Mouse (Mus musculus): ENCODE measurements at regions not wholly inside any gene's neighbourhood (a gene's known extent, or its start where the extent isn't known, plus 50 kb on each side); places are given as distances from the start of the nearest gene placed in this dataset.

DNA sequence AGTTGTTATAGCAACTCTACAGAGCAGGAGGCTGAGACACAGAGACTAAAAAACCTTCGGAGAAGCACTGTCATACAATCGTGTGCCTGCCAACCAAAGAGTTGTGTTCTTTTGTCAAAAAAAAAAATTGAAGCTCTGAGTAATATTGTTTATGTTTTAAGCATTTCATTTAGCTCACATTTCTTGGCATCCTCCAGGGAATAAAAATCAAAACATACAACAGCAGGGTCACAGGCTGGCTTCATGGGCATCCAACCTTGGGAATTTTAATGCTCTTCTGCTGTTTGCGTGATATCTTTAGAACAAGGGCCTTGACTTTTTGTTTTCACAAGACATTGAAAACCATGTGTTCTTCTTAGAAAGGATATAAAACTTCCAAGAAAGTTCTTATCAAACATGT, 152.9 kb upstream of the Cxcl12 start:
- Histone ChIP-seq H3K9ac (ENCODE audit: low read length) (no peak overlapping the region), H3K27ac (ENCODE audit: low read length) (no peak overlapping the region), H3K4me3 (ENCODE audit: low read length) (no peak overlapping the region), H3K27me3 (ENCODE audit: control insufficient read depth, insufficient read depth, low read length) (no peaks in the 10 kb centered on the region), H3K9me3 (replicated peaks; ENCODE audit: control insufficient read depth, low read length) (no peaks in the 10 kb centered on the region), H3K4me2 (ENCODE audit: low read depth, low read length) (no peak overlapping the region), H3K4me1 (ENCODE audit: control insufficient read depth, insufficient read depth, low read length) (no peaks in the 10 kb centered on the region), H3K36me3 (ENCODE audit: control insufficient read depth, insufficient read depth) (no peaks in the 10 kb centered on the region)
- 80% methylated on average over 3 of the region's 3 CpGs for WGBS
- no peak for ATAC-seq (replicated peaks; ENCODE audit: extremely low read depth, insufficient read depth, low FRiP score)

DNA sequence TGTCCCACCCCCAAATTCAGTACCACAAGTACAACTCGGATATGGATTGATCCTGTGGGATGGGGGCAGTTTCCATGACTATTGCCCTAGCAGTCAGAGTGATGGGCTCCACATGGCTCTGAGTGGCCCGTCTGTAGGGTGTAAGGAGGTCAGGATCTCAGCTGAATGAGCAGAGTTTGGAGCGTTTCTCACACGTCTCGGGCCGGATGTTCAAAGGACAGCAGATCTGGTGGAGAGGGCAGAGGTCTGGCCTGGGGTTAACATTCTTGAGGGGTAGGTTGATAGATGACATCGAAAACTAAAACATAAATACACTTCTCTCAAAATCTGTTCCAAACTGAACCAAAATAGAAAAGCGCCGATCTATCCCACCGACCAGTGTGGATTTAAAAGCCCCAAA, 146.5 kb upstream of the Cxcl12 start:
- ATAC-seq (replicated peaks; ENCODE audit: extremely low read depth, insufficient read depth, low FRiP score) = no peak
- no peak overlapping the region for H3K27ac ChIP-seq (ENCODE audit: low read length)
- 63% methylated on average over 10 of the region's 10 CpGs for WGBS
- H3K9me3 ChIP-seq (replicated peaks; ENCODE audit: control insufficient read depth, low read length) = no peaks in the 10 kb centered on the region
- no peaks in the 10 kb centered on the region for H3K36me3 ChIP-seq (ENCODE audit: control insufficient read depth, insufficient read depth)
- no peaks in the 10 kb centered on the region for H3K4me1 ChIP-seq (ENCODE audit: control insufficient read depth, insufficient read depth, low read length)
- no peak overlapping the region for H3K4me3 ChIP-seq (ENCODE audit: low read length)
- H3K27me3 ChIP-seq (ENCODE audit: control insufficient read depth, insufficient read depth, low read length) = no peaks in the 10 kb centered on the region
- no peak overlapping the region for H3K4me2 ChIP-seq (ENCODE audit: low read depth, low read length)
- no peak overlapping the region for H3K9ac ChIP-seq (ENCODE audit: low read length)

DNA sequence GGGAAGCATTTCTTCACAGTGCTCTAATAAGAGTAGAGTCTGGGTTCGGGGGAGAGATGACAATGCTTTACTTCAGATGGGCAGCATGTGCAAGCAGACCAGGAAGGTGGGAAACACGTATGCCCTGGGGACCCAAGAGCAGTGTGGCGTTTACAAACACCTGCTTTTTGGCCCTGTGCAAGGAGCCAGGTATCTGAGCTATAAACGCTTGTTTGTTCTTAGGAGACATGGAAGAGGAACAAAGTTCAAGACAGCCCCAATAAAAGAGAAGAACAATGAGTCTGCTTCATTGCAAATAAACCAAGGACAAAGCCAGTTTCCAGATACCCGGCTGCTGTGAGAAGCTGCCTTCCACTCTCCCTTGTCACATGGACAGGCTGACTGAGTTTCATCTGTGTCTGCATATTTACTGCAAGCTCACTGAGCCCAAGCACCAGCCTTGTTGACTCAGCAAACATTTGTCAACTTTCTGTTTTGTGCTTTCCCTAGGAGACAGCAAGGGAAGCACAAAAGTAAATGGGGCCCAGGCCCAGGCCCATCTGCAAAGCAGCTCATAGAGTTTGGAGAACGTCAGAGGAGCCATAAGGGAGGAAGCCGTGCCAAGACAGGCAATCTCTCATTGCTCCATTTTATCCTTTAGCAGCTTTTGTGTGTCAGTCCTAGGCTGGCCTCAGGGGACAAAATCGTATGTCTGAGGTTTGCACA, 136.1 kb upstream of the Cxcl12 start:
- no peak overlapping the region for H3K4me3 ChIP-seq (ENCODE audit: low read length)
- ATAC-seq (replicated peaks; ENCODE audit: extremely low read depth, insufficient read depth, low FRiP score) = no peak
- no peaks in the 10 kb centered on the region; the same call in 1 of the 2 replicates for H3K27me3 ChIP-seq (ENCODE audit: control insufficient read depth, insufficient read depth, low read length)
- H3K9me3 ChIP-seq (replicated peaks; ENCODE audit: control insufficient read depth, low read length) = no peaks in the 10 kb centered on the region
- H3K4me2 ChIP-seq (ENCODE audit: low read depth, low read length) = no peak overlapping the region
- no peaks in the 10 kb centered on the region for H3K36me3 ChIP-seq (ENCODE audit: control insufficient read depth, insufficient read depth)
- 60% methylated on average over 8 of the region's 8 CpGs for WGBS
- H3K9ac ChIP-seq (ENCODE audit: low read length) = no peak overlapping the region
- no peak overlapping the region for H3K27ac ChIP-seq (ENCODE audit: low read length)
- no peaks in the 10 kb centered on the region for H3K4me1 ChIP-seq (ENCODE audit: control insufficient read depth, insufficient read depth, low read length)

DNA sequence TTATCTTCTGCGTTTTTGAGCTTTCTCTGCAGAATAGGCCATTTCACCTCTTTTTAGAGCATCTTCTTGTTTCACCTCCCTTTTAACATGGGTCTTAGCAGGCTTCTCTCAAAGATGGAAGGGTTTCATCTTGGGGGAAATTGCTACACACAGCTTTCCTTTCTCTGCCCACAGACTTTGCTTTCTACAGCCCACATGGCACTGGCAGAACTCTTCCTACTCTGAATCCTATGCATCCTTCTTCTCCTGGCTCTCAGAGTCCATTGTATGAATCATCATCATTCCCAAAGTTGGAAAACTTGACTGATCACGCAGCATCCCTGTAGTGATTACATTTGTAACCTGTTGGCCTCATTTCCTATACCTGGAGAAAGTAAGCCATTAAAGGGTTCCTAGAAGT, 124.6 kb upstream of the Cxcl12 start:
- ATAC-seq (replicated peaks; ENCODE audit: extremely low read depth, insufficient read depth, low FRiP score) = no peak
- Histone ChIP-seq H3K27ac (ENCODE audit: low read length) (no peak overlapping the region), H3K9me3 (replicated peaks; ENCODE audit: control insufficient read depth, low read length) (no peaks in the 10 kb centered on the region), H3K4me1 (ENCODE audit: control insufficient read depth, insufficient read depth, low read length) (no peaks in the 10 kb centered on the region), H3K27me3 (ENCODE audit: control insufficient read depth, insufficient read depth, low read length) (peaks cover 4% of the 10 kb centered on the region; the same call in 1 of the 2 replicates), H3K4me2 (ENCODE audit: low read depth, low read length) (no peak overlapping the region), H3K9ac (ENCODE audit: low read length) (no peak overlapping the region), H3K4me3 (ENCODE audit: low read length) (no peak overlapping the region), H3K36me3 (ENCODE audit: control insufficient read depth, insufficient read depth) (no peaks in the 10 kb centered on the region)
- WGBS = 60% methylated on average over 2 of the region's 2 CpGs

DNA sequence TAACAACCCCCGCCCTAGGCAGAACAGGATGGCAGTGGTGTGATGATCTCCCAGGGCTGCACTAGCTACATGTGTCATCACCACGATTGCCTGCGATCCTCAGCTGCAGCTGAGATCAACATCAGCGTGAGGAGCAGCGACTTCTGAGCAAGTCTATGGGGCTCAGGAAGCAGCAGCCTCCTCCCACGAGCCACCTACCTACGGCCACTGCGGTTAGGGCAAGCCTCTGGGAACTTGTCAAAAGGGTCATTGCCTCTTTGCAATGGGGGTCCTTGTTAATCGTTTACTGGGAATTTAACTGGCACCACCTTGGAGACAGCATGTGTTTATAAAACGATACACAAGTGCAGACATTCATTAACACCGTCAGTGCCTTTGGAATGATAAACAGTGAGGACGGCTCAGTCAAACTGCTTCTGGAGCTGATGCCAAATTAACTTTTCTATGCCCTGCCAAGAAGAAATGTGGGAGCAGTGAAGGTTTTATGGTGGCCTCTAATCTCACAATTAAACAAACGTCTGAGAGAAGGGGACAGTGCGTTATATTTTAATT, 118.8 kb upstream of the Cxcl12 start:
- 48% methylated on average over 14 of the region's 14 CpGs for WGBS
- Histone ChIP-seq H3K36me3 (ENCODE audit: control insufficient read depth, insufficient read depth) (no peaks in the 10 kb centered on the region), H3K4me3 (ENCODE audit: low read length) (no peak overlapping the region), H3K4me2 (ENCODE audit: low read depth, low read length) (no peak overlapping the region), H3K4me1 (ENCODE audit: control insufficient read depth, insufficient read depth, low read length) (no peaks in the 10 kb centered on the region), H3K9me3 (replicated peaks; ENCODE audit: control insufficient read depth, low read length) (no peaks in the 10 kb centered on the region), H3K27me3 (ENCODE audit: control insufficient read depth, insufficient read depth, low read length) (peaks cover 2% of the 10 kb centered on the region; the same call in 1 of the 2 replicates), H3K27ac (ENCODE audit: low read length) (no peak overlapping the region), H3K9ac (ENCODE audit: low read length) (no peak overlapping the region)
- ATAC-seq (replicated peaks; ENCODE audit: extremely low read depth, insufficient read depth, low FRiP score) = no peak

DNA sequence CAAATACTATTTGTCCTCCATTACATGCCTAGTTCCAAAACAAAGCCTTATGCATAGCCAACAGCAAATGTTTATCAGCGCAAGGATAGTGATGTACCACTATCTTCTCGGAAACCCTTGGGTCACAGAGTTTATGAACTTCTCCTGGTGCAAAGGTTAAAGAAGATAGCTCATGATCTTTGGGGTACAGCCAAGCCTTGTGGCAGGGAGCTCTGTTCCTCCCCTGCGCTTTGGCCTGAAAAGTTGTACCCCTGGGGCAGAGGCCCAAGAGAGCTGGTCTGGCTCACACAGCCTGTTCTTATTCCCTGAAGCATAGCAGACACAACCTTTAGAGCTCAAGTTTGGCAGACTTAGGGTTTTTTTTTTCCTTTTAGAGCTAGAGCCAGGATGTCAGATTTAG, 107.6 kb upstream of the Cxcl12 start:
- H3K36me3 ChIP-seq (ENCODE audit: control insufficient read depth, insufficient read depth) = no peaks in the 10 kb centered on the region
- WGBS = 85% methylated on average over 3 of the region's 3 CpGs

DNA sequence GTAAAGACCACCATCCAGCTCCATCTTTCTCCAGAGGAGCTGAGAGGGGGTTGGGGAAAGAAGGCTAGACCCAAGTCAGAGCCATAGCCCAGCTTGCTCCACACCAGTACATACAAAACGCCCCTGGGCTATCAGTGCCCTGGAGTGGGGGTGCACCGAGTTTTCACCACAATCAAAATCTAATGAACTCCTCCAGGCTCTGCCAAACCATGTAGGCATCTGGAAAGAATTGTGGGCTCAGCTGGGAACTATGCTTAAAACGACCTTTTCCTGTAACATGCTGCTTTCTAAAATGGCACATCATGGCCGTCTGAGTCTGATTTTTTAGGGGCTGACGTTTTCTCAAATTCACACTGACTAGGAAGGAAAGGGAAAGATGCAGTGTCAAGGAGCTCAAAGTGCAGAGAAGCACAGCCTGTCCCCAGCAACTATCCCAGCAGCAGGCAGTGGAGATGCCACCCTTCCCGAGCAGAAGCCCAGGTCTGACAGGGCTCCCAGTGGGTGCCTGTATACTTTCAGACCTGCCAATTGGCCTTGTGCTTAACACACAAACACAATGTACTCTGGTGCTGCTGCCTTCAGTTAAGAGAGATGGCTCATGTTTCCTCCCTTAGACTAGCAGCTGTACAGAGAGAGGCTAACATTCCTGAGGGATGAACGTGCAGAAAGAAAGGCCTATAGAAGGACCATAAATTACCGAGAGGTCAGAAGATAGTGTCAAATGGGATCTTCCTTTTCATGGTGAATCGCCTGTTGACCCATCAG, 100.6 kb upstream of the Cxcl12 start:
- no peaks in the 10 kb centered on the region for H3K9me3 ChIP-seq (replicated peaks; ENCODE audit: control insufficient read depth, low read length)
- H3K4me2 ChIP-seq (ENCODE audit: low read depth, low read length) = no peak overlapping the region
- 54% methylated on average over 9 of the region's 9 CpGs for WGBS
- no peak overlapping the region for H3K4me3 ChIP-seq (ENCODE audit: low read length)
- no peak overlapping the region for H3K27ac ChIP-seq (ENCODE audit: low read length)
- H3K9ac ChIP-seq (ENCODE audit: low read length) = no peak overlapping the region
- H3K36me3 ChIP-seq (ENCODE audit: control insufficient read depth, insufficient read depth) = no peaks in the 10 kb centered on the region
- no peaks in the 10 kb centered on the region for H3K27me3 ChIP-seq (ENCODE audit: control insufficient read depth, insufficient read depth, low read length)
- ATAC-seq (replicated peaks; ENCODE audit: extremely low read depth, insufficient read depth, low FRiP score) = no peak
- no peaks in the 10 kb centered on the region for H3K4me1 ChIP-seq (ENCODE audit: control insufficient read depth, insufficient read depth, low read length)

More for the DNA sequence above, 107.6 kb upstream of the Cxcl12 start:
- H3K9ac ChIP-seq (ENCODE audit: low read length) = no peak overlapping the region
- ATAC-seq (replicated peaks; ENCODE audit: extremely low read depth, insufficient read depth, low FRiP score) = no peak
- no peak overlapping the region for H3K4me3 ChIP-seq (ENCODE audit: low read length)
- no peaks in the 10 kb centered on the region for H3K4me1 ChIP-seq (ENCODE audit: control insufficient read depth, insufficient read depth, low read length)
- H3K27ac ChIP-seq (ENCODE audit: low read length) = no peak overlapping the region
- H3K27me3 ChIP-seq (ENCODE audit: control insufficient read depth, insufficient read depth, low read length) = 0 out of 2 replicates have a peak, but pooled peaks cover 3% of the 10 kb centered on the region
- H3K4me2 ChIP-seq (ENCODE audit: low read depth, low read length) = no peak overlapping the region
- no peaks in the 10 kb centered on the region for H3K9me3 ChIP-seq (replicated peaks; ENCODE audit: control insufficient read depth, low read length)

DNA sequence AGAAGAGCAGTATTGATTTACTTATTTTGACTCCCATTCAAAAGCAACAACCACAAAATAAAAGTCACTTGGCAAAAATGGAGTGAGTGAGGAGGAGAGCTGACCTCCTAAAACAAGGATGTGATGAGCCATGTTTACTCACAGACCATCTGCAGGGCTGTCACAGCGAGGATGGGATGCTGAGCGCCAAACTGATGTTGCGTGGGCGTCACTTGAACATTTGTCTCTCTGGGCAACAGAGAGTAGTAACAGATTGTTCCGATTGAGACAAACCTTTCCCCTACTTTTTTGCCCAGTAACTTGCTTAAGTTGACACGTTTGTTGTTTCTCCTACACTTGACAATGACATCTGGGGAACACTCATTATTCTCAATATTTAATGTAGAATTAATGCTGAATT, 97.0 kb upstream of the Cxcl12 start:
- Histone ChIP-seq H3K27ac (ENCODE audit: low read length) (no peak overlapping the region), H3K4me1 (ENCODE audit: control insufficient read depth, insufficient read depth, low read length) (no peaks in the 10 kb centered on the region), H3K27me3 (ENCODE audit: control insufficient read depth, insufficient read depth, low read length) (no peaks in the 10 kb centered on the region), H3K4me2 (ENCODE audit: low read depth, low read length) (no peak overlapping the region), H3K9ac (ENCODE audit: low read length) (no peak overlapping the region), H3K9me3 (replicated peaks; ENCODE audit: control insufficient read depth, low read length) (no peaks in the 10 kb centered on the region), H3K4me3 (ENCODE audit: low read length) (no peak overlapping the region), H3K36me3 (ENCODE audit: control insufficient read depth, insufficient read depth) (no peaks in the 10 kb centered on the region)
- ATAC-seq (replicated peaks; ENCODE audit: extremely low read depth, insufficient read depth, low FRiP score) = no peak
- WGBS = 59% methylated on average over 6 of the region's 6 CpGs

DNA sequence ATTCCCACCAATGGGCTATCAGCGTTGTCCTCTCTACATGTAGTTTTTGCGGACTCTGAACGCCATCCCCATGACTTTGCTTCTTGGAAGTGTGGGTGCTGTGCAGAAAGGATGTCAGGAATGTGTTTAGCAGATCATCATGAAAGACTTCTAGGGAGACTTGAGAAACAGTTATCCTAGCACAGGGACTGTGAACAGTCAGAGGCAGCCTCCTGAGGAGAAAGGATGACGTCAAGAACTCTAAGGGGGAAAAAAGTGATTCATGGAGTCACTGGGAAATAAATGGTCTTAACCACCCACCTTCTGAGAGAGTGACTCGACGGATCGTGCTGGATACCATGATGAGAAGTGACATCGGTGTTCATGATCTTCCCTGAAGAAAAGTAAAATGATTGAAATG, 96.5 kb upstream of the Cxcl12 start:
- no peaks in the 10 kb centered on the region for H3K27me3 ChIP-seq (ENCODE audit: control insufficient read depth, insufficient read depth, low read length)
- no peak overlapping the region for H3K27ac ChIP-seq (ENCODE audit: low read length)
- H3K9me3 ChIP-seq (replicated peaks; ENCODE audit: control insufficient read depth, low read length) = no peaks in the 10 kb centered on the region
- WGBS = 57% methylated on average over 8 of the region's 8 CpGs
- H3K4me2 ChIP-seq (ENCODE audit: low read depth, low read length) = no peak overlapping the region
- no peak for ATAC-seq (replicated peaks; ENCODE audit: extremely low read depth, insufficient read depth, low FRiP score)
- H3K9ac ChIP-seq (ENCODE audit: low read length) = no peak overlapping the region
- H3K4me3 ChIP-seq (ENCODE audit: low read length) = no peak overlapping the region
- no peaks in the 10 kb centered on the region for H3K4me1 ChIP-seq (ENCODE audit: control insufficient read depth, insufficient read depth, low read length)
- H3K36me3 ChIP-seq (ENCODE audit: control insufficient read depth, insufficient read depth) = no peaks in the 10 kb centered on the region

Measured in heart, embryonic 16.5 days (tissue).